In genomic region chr2:158302807-158303206, GRCm38 (mm10) we compare ENCODE assay signal across 28 mouse cellular contexts. TPM values are rescaled to one million over a fixed set of nuclear protein-coding genes. Genes with fewer than 3 reads are reported as not detected.
DNase-seq lines count a peak whose midpoint lies in the region; ATAC-seq and TF ChIP-seq lines count a peak whose summit lies in the region.
"Had no signal": no experiment of that assay in that cellular context is flagged by ENCODE, and none has a peak within 500 bp of the region (broad histone marks: within the 10 kb centered on the region; RNA-seq: fewer than 3 reads in every experiment).

No protein-coding gene starts in this region.

- no peaks in the 10 kb centered on the region for H3K27me3 ChIP-seq in liver, embryonic 12.5 days (replicated peaks)
- H3K27me3 ChIP-seq: embryonic facial prominence, embryonic 12.5 days; forebrain, embryonic 12.5 days; heart, embryonic 15.5 days; hindbrain, embryonic 13.5 days had no signal

- TF ChIP-seq CTCF in gastrocnemius, adult 2 months (IDR thresholded peaks at IDR 0.05), result no peak

- DNase-seq in gastrocnemius, adult 2 months, result peak; percentile 59
- DNase-seq in gastrocnemius, postnatal 4 days (ENCODE audit: low spot score in 2 of 2), result no peak
- peak; percentile 14 to 20 for DNase-seq in kidney, postnatal 36 days
- DNase-seq in kidney, postnatal 4 days, result no peak
- peak; percentile 55 for DNase-seq in skeletal muscle tissue, adult 2 months (ENCODE audit: low read depth, low spot score)
- DNase-seq in urinary bladder, postnatal 4 days (ENCODE audit: low spot score in 2 of 2), result no peak
- DNase-seq in testis, postnatal 10 days (ENCODE audit: low spot score), result no peak
- DNase-seq: adrenal gland, postnatal 10 days; cerebellum, adult 11 months; cerebellum, adult 8-10 months; cerebellum, postnatal 25 days; heart, postnatal 14 days had no signal

- WGBS in liver, embryonic 12.5 days (ENCODE audit: insufficient replicate concordance), result 61% methylated on average over 3 of the region's 3 CpGs

- intact Hi-C loops in gastrocnemius, adult 2 months (cut with DNase I), result no loop called here

- H3K4me1 ChIP-seq in liver, embryonic 12.5 days, result peaks cover 13% of the 10 kb centered on the region

- H3K9me3 ChIP-seq in liver, embryonic 12.5 days (replicated peaks), result no peaks in the 10 kb centered on the region
- H3K9me3 ChIP-seq: embryonic facial prominence, embryonic 12.5 days; heart, embryonic 10.5 days; heart, embryonic 15.5 days; hindbrain, embryonic 13.5 days had no signal

- H3K4me3 ChIP-seq in gastrocnemius, adult 2 months, result no peak overlapping the region
- no peak overlapping the region for H3K4me3 ChIP-seq in liver, embryonic 12.5 days
- H3K4me3 ChIP-seq: embryonic facial prominence, embryonic 12.5 days; forebrain, embryonic 12.5 days; heart, embryonic 10.5 days; heart, embryonic 15.5 days; hindbrain, embryonic 13.5 days had no signal

- peak overlapping the region; percentile 20; the same call in 1 of the 2 replicates for H3K27ac ChIP-seq in gastrocnemius, adult 2 months
- no peak overlapping the region for H3K27ac ChIP-seq in liver, embryonic 12.5 days
- H3K27ac ChIP-seq: embryonic facial prominence, embryonic 12.5 days; forebrain, embryonic 12.5 days; heart, embryonic 10.5 days; heart, embryonic 15.5 days; hindbrain, embryonic 13.5 days had no signal

- 0 out of 2 replicates have a peak, but pooled peaks have one; percentile 19 for ATAC-seq in liver, embryonic 12.5 days
- ATAC-seq: forebrain, embryonic 16.5 days had no signal

- no peaks in the 10 kb centered on the region for H3K36me3 ChIP-seq in liver, embryonic 12.5 days
- H3K36me3 ChIP-seq: embryonic facial prominence, embryonic 12.5 days; forebrain, embryonic 12.5 days; heart, embryonic 10.5 days; heart, embryonic 15.5 days; hindbrain, embryonic 13.5 days had no signal

- no peak overlapping the region for H3K9ac ChIP-seq in liver, embryonic 12.5 days
- H3K9ac ChIP-seq: embryonic facial prominence, embryonic 12.5 days; forebrain, embryonic 12.5 days; heart, embryonic 15.5 days; hindbrain, embryonic 13.5 days had no signal

- H3K4me2 ChIP-seq in liver, embryonic 12.5 days, result no peak overlapping the region
- H3K4me2 ChIP-seq: embryonic facial prominence, embryonic 12.5 days; forebrain, embryonic 12.5 days; heart, embryonic 15.5 days; hindbrain, embryonic 13.5 days had no signal

RNA-seq across cellular contexts. Expression of gene Lbp, which starts 3.5 kb away (rescaled TPM):
- total RNA-seq in gastrocnemius, adult 2 months (2021), result 1 to 10 TPM; 5.2 to 7.1 TPM
- 10 to 100 TPM in 1 of 2 experiments, 1 to 10 TPM in 1; 10.0 to 10.9 TPM for total RNA-seq in gastrocnemius, postnatal 4 days (2021)
- polyA plus RNA-seq in liver, embryonic 12.5 days (2016; fragmentation: Nextera tagmentation; extraction: Ambion mirVana), result 12.9 and 14.4 TPM in 2 replicates
- total RNA-seq: MEL had no signal
- polyA plus RNA-seq: C2C12 had no signal

RNA-seq across cellular contexts. Expression of gene Bpi, which starts 44.9 kb away (rescaled TPM):
- not detected for total RNA-seq in gastrocnemius, adult 2 months (2021)
- not detected for total RNA-seq in gastrocnemius, postnatal 4 days (2021)
- polyA plus RNA-seq in liver, embryonic 12.5 days (2016; fragmentation: Nextera tagmentation; extraction: Ambion mirVana), result not detected in 2 replicates
- total RNA-seq: adrenal gland, postnatal 10 days; adrenal gland, postnatal 4 days; gastrocnemius, adult 8-10 months; heart, adult 18-20 months; heart, postnatal 14 days; hematopoietic stem cell, adult 5-6 weeks; MEL had no signal
- polyA plus RNA-seq: brain, embryonic 14.5 days; C2C12; cortical plate, adult 2 months; embryonic facial prominence, embryonic 12.5 days; forebrain, embryonic 12.5 days; forebrain, embryonic 16.5 days; frontal cortex, adult 2 months; heart, embryonic 10.5 days; heart, embryonic 15.5 days; hindbrain, embryonic 13.5 days had no signal

Comparison
In these comparisons a context has a peak if more than half of its experiments do, and no peak if none do; other contexts are left out.
1. DNase-seq: peak in gastrocnemius, adult 2 months (single experiment), kidney, postnatal 36 days (2 of 2) and skeletal muscle tissue, adult 2 months (single experiment); none in gastrocnemius, postnatal 4 days (0 of 2), kidney, postnatal 4 days (0 of 2), urinary bladder, postnatal 4 days (0 of 2) and testis, postnatal 10 days (single experiment).